Mouse (Mus musculus): ENCODE measurements around the gene Iqcg. TPM values are rescaled to one million over a fixed set of nuclear protein-coding genes. Genes with fewer than 3 reads are reported as not detected.

Iqcg gene
- polyA plus RNA-seq, 1 experiment from 2014 or later = 2.5 TPM

GRCm38 (mm10) chr16:33017677-33018349 is 38.2 kb downstream of the Iqcg start:
- Histone ChIP-seq H3K27me3 (ENCODE audit: control insufficient read depth, insufficient read depth, low read length) (no peaks in the 10 kb centered on the region), H3K9ac (ENCODE audit: low read length) (no peak overlapping the region), H3K9me3 (ENCODE audit: control insufficient read depth, low read length) (no peaks in the 10 kb centered on the region), H3K36me3 (ENCODE audit: control insufficient read depth, insufficient read depth, low read length) (peaks cover 2% of the 10 kb centered on the region; the same call in 1 of the 2 replicates), H3K4me3 (ENCODE audit: low read depth, low read length) (no peak overlapping the region), H3K4me1 (ENCODE audit: control insufficient read depth, insufficient read depth, low read length) (no peaks in the 10 kb centered on the region), H3K27ac (replicated peaks; ENCODE audit: low read depth, low read length) (no peak overlapping the region), H3K4me2 (ENCODE audit: low read depth, severe bottlenecking) (no peak overlapping the region)
- no peak for ATAC-seq (ENCODE audit: insufficient number of reproducible peaks, low FRiP score, low TSS enrichment, low read depth)
- WGBS = 93% methylated on average over 5 of the region's 5 CpGs
- no peak for DNase-seq (ENCODE audit: low spot score)

GRCm38 (mm10) chr16:33015986-33016385 is 40.0 kb downstream of the Iqcg start:
- Histone ChIP-seq H3K9me3 (ENCODE audit: control insufficient read depth, low read length) (no peaks in the 10 kb centered on the region), H3K36me3 (ENCODE audit: control insufficient read depth, insufficient read depth, low read length) (peaks cover 2% of the 10 kb centered on the region; the same call in 1 of the 2 replicates), H3K4me3 (ENCODE audit: low read depth, low read length) (no peak overlapping the region), H3K27me3 (ENCODE audit: control insufficient read depth, insufficient read depth, low read length) (no peaks in the 10 kb centered on the region), H3K4me2 (ENCODE audit: low read depth, severe bottlenecking) (no peak overlapping the region), H3K4me1 (ENCODE audit: control insufficient read depth, insufficient read depth, low read length) (no peaks in the 10 kb centered on the region), H3K27ac (replicated peaks; ENCODE audit: low read depth, low read length) (no peak overlapping the region), H3K9ac (ENCODE audit: low read length) (no peak overlapping the region)
- no peak for ATAC-seq (ENCODE audit: insufficient number of reproducible peaks, low FRiP score, low TSS enrichment, low read depth)
- no peak for DNase-seq (ENCODE audit: low spot score)
- 82% methylated on average over 2 of the region's 2 CpGs for WGBS

GRCm38 (mm10) chr16:33015396-33015907 is 40.6 kb downstream of the Iqcg start:
- WGBS = 94% methylated on average over 3 of the region's 3 CpGs
- no peaks in the 10 kb centered on the region for H3K9me3 ChIP-seq (ENCODE audit: control insufficient read depth, low read length)
- H3K36me3 ChIP-seq (ENCODE audit: control insufficient read depth, insufficient read depth, low read length) = peaks cover 2% of the 10 kb centered on the region; the same call in 1 of the 2 replicates
- H3K9ac ChIP-seq (ENCODE audit: low read length) = no peak overlapping the region
- no peak overlapping the region for H3K4me2 ChIP-seq (ENCODE audit: low read depth, severe bottlenecking)
- H3K4me3 ChIP-seq (ENCODE audit: low read depth, low read length) = no peak overlapping the region
- H3K4me1 ChIP-seq (ENCODE audit: control insufficient read depth, insufficient read depth, low read length) = no peaks in the 10 kb centered on the region
- ATAC-seq (ENCODE audit: insufficient number of reproducible peaks, low FRiP score, low TSS enrichment, low read depth) (no peak), DNase-seq (ENCODE audit: low spot score) (no peak)
- no peak overlapping the region for H3K27ac ChIP-seq (replicated peaks; ENCODE audit: low read depth, low read length)
- H3K27me3 ChIP-seq (ENCODE audit: control insufficient read depth, insufficient read depth, low read length) = no peaks in the 10 kb centered on the region

- Histone ChIP-seq H3K9ac (ENCODE audit: low read length) (no peak overlapping the region), H3K4me3 (ENCODE audit: low read depth, low read length) (no peak overlapping the region), H3K4me2 (ENCODE audit: low read depth, severe bottlenecking) (no peak overlapping the region), H3K27ac (replicated peaks; ENCODE audit: low read depth, low read length) (no peak overlapping the region), H3K4me1 (ENCODE audit: control insufficient read depth, insufficient read depth, low read length) (no peaks in the 10 kb centered on the region), H3K9me3 (ENCODE audit: control insufficient read depth, low read length) (no peaks in the 10 kb centered on the region), H3K27me3 (ENCODE audit: control insufficient read depth, insufficient read depth, low read length) (no peaks in the 10 kb centered on the region), H3K36me3 (ENCODE audit: control insufficient read depth, insufficient read depth, low read length) (peaks cover 6% of the 10 kb centered on the region; the same call in 1 of the 2 replicates)
- WGBS = 88% methylated on average over 1 of the region's 1 CpGs
- DNase-seq (ENCODE audit: low spot score) (no peak), ATAC-seq (ENCODE audit: insufficient number of reproducible peaks, low FRiP score, low TSS enrichment, low read depth) (no peak)
Measured at GRCm38 (mm10) chr16:33014921-33015320, 41.1 kb downstream of the Iqcg start.

GRCm38 (mm10) chr16:33013801-33014200 is 42.2 kb downstream of the Iqcg start:
- no peak overlapping the region for H3K4me2 ChIP-seq (ENCODE audit: low read depth, severe bottlenecking)
- H3K4me1 ChIP-seq (ENCODE audit: control insufficient read depth, insufficient read depth, low read length) = no peaks in the 10 kb centered on the region
- no peak for ATAC-seq (ENCODE audit: insufficient number of reproducible peaks, low FRiP score, low TSS enrichment, low read depth)
- H3K36me3 ChIP-seq (ENCODE audit: control insufficient read depth, insufficient read depth, low read length) = peaks cover 6% of the 10 kb centered on the region; the same call in 1 of the 2 replicates
- 95% methylated on average over 5 of the region's 5 CpGs for WGBS
- H3K27ac ChIP-seq (replicated peaks; ENCODE audit: low read depth, low read length) = no peak overlapping the region
- H3K4me3 ChIP-seq (ENCODE audit: low read depth, low read length) = no peak overlapping the region
- DNase-seq (ENCODE audit: low spot score) = no peak
- H3K9ac ChIP-seq (ENCODE audit: low read length) = no peak overlapping the region
- H3K27me3 ChIP-seq (ENCODE audit: control insufficient read depth, insufficient read depth, low read length) = no peaks in the 10 kb centered on the region
- no peaks in the 10 kb centered on the region for H3K9me3 ChIP-seq (ENCODE audit: control insufficient read depth, low read length)

GRCm38 (mm10) chr16:33010166-33010565 is 45.9 kb downstream of the Iqcg start:
- Histone ChIP-seq H3K9ac (ENCODE audit: low read length) (no peak overlapping the region), H3K4me1 (ENCODE audit: control insufficient read depth, insufficient read depth, low read length) (no peaks in the 10 kb centered on the region), H3K4me2 (ENCODE audit: low read depth, severe bottlenecking) (no peak overlapping the region), H3K4me3 (ENCODE audit: low read depth, low read length) (no peak overlapping the region), H3K36me3 (ENCODE audit: control insufficient read depth, insufficient read depth, low read length) (peaks cover 11% of the 10 kb centered on the region; the same call in 1 of the 2 replicates), H3K9me3 (ENCODE audit: control insufficient read depth, low read length) (no peaks in the 10 kb centered on the region), H3K27me3 (ENCODE audit: control insufficient read depth, insufficient read depth, low read length) (no peaks in the 10 kb centered on the region), H3K27ac (replicated peaks; ENCODE audit: low read depth, low read length) (no peak overlapping the region)
- no peak for DNase-seq (ENCODE audit: low spot score)
- ATAC-seq (ENCODE audit: insufficient number of reproducible peaks, low FRiP score, low TSS enrichment, low read depth) = no peak
- WGBS = 96% methylated on average over 6 of the region's 6 CpGs

- Histone ChIP-seq H3K9me3 (ENCODE audit: control insufficient read depth, low read length) (no peaks in the 10 kb centered on the region), H3K27me3 (ENCODE audit: control insufficient read depth, insufficient read depth, low read length) (no peaks in the 10 kb centered on the region), H3K4me3 (ENCODE audit: low read depth, low read length) (no peak overlapping the region), H3K27ac (replicated peaks; ENCODE audit: low read depth, low read length) (no peak overlapping the region), H3K4me1 (ENCODE audit: control insufficient read depth, insufficient read depth, low read length) (no peaks in the 10 kb centered on the region), H3K4me2 (ENCODE audit: low read depth, severe bottlenecking) (no peak overlapping the region), H3K36me3 (ENCODE audit: control insufficient read depth, insufficient read depth, low read length) (peaks cover 12% of the 10 kb centered on the region; the same call in 1 of the 2 replicates), H3K9ac (ENCODE audit: low read length) (no peak overlapping the region)
- DNase-seq (ENCODE audit: low spot score) (no peak), ATAC-seq (ENCODE audit: insufficient number of reproducible peaks, low FRiP score, low TSS enrichment, low read depth) (no peak)
- WGBS = 91% methylated on average over 7 of the region's 7 CpGs
Measured at GRCm38 (mm10) chr16:33007436-33007835, 48.6 kb downstream of the Iqcg start.

- Histone ChIP-seq H3K36me3 (ENCODE audit: control insufficient read depth, insufficient read depth, low read length) (peaks cover 12% of the 10 kb centered on the region; the same call in 1 of the 2 replicates), H3K27me3 (ENCODE audit: control insufficient read depth, insufficient read depth, low read length) (no peaks in the 10 kb centered on the region), H3K4me1 (ENCODE audit: control insufficient read depth, insufficient read depth, low read length) (no peaks in the 10 kb centered on the region), H3K9me3 (ENCODE audit: control insufficient read depth, low read length) (no peaks in the 10 kb centered on the region), H3K4me3 (ENCODE audit: low read depth, low read length) (no peak overlapping the region), H3K4me2 (ENCODE audit: low read depth, severe bottlenecking) (no peak overlapping the region), H3K9ac (ENCODE audit: low read length) (no peak overlapping the region), H3K27ac (replicated peaks; ENCODE audit: low read depth, low read length) (no peak overlapping the region)
- 92% methylated on average over 7 of the region's 7 CpGs for whole genome bisulfite sequencing
- ATAC-seq (ENCODE audit: insufficient number of reproducible peaks, low FRiP score, low TSS enrichment, low read depth) (no peak), DNase-seq (ENCODE audit: low spot score) (no peak)
Measured at GRCm38 (mm10) chr16:33006888-33007287, 49.1 kb downstream of the Iqcg start.
